Mouse (Mus musculus) erythroblast, adult 5-6 weeks (primary cell): ENCODE results near the gene Adam22. TPM values are rescaled to one million over a fixed set of nuclear protein-coding genes. Genes with fewer than 3 reads are reported as not detected.

Experiments used
- ATAC-seq: replicated peaks from 2 replicates; pipeline ENCODE4 v1.8.0; 2016; ENCODE audit warnings: moderate number of reproducible peaks, mild to moderate bottlenecking, moderate TSS enrichment, inconsistent platforms; ENCODE audit not compliant: poor library complexity, low FRiP score, severe bottlenecking
- total RNA-seq, 2 experiments: library from RNA; stranded (forward) in 1 of 2; stranded (reverse) in 1 of 2; fragments of 150-400 nt in 1 of 2; fragments of 200-764, 138-1000 nt in 1 of 2; gene quantifications; 2 replicates each; pipeline versions ENCODE4 v1.2.3 to v1.2.4; 2015 to 2017; ENCODE audit warnings: low replicate concordance in 2 of 2

Adam22 gene
- 1.2 and 4.6 TPM in 2 replicates for total RNA-seq (2015; ENCODE audit: low replicate concordance)
- 0.51 and 0.70 TPM in 2 replicates for total RNA-seq (2017; ENCODE audit: low replicate concordance)

DNA sequence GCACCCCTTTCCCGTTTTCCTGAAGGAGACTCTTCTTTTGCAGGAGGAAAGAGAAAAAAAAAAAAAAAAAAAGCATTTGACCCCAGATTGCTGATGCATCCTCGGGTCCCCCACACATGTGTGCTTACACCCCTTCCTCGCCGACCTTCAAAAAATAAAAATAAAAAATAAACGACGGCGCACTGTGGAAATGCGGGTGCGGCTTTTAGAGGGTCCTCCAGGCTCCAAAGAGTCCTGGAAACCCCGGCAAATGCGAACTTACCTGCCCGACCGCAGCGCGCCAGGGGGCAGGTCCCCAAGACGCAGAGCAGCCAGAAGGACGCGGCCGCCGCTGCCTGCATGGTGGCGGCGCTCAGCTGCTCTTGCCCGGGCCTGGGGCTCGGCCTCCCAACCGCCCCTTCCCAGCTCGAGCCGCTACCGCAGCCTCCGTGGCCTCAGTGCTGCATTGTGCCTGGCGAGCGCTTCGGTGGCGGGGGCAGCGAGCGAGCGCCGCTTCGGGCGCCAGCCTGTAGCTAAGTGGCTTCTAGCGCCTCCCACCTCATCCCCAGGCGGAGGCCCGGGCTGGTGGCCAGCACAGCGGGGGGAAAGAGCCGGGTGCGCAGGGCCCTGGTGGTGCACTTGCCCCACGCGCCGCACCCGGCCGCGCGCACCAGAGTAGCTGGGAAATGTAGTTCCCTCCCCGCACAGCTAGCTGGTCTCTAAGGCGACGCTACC lies at the start of gene Adam22:
Adam22 (minus strand) TSS at position 547 of the 714 bp plus-strand sequence.
- ATAC-seq = no peak

DNA sequence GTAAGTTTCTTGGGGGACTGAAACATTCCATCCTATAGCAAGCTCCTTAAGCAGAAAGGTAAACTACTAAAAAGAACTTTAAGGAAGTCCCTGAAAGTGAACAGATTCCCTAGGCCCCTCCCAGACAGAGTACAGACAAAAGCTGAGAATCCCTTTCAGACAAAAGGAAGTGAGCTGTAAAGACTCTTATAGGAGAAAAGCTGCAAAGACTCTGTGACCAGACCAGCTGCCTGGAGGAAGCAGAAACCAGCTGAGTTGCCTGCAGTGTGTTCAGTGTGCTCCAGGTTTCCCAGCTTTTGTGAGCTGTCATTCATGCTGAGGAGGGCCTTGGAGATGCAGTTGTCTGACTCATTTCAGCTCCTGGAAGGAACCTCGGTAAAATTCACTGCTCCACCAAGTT lies 49.5 kb upstream of the Adam22 start:
- no peak for ATAC-seq

DNA sequence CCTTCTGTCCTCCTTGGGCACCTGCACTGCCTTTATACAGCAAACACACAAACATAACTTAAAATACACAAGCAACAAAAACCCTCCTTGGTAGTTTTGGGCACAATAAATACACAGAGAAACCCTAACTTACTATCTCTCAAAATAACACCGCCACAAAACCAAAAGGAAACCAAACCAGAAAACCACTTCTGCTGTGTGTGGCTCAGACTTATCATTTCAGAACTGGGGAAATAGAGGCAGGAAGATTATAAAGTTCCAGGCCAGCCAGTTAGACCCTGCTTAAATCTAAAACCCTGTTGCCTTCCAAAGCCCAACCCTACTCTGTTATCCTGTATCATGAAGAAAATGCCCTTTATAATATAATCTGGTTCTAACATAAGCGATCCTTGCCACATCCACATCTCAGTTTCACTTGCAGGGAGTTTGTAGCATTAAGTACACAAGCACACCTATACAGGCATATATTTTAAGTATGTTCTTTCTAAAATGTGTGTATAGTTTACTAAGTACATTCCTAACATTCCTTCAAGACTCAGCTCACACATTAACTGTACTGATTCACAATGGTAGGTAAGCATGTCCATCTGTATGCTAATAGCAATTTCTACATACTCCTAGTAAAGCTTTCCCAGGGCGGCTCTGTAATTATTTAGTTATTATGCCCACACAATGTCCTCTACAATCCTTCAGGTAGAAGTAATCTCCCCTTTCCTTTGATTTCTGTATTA lies 48.9 kb upstream of the Adam22 start:
- ATAC-seq = no peak

DNA sequence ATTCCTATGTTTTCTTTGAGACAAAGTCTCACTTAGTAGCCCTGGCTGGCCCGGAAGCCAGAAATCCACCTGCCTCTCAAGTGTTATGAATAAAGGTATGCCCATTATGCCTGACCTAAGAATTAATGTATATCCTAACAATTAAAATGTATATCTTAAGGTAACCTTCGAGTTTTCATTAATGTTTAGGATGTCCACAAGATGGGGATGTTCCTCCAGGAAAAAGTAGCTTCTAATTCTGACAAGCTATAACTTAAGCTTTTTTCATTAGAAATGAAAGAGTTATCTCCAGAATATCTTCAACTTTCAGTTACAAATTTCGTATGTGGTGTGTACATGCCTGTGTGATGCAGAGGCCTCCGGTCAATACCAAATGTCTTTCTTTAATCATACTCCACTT lies 40.8 kb upstream of the Adam22 start:
- no peak for ATAC-seq

DNA sequence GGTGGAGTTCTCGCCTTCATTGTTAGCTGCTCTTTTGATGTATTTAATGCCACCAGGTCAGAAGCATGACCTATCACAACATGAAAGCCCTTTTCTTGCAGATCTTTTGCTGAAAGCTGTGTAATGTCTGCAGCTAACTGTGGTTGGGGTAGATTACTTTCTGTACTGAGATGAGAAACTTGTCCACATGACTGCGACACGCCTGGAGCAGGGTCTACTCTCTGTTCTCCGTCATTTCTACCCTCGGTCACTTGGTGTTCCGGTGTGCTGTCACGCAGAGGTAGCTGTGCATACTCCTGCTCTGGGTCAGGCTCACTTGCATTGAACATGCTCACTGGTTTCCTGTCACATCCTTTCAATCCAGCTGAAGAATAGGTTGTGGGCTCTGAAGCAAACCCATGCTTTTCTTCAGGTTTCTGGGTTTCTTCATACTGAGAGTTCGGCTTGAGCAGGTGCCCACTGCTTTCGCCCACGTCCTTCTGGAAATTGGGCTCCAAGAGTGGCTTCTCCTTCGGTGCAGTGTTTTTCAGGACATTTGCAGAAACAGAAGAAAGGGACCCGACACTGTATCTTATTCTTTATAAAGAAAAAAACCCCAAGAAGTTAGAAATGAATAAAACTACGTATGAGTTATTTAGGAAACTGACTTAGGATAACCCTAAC lies 29.8 kb upstream of the Adam22 start:
- no peak for ATAC-seq

DNA sequence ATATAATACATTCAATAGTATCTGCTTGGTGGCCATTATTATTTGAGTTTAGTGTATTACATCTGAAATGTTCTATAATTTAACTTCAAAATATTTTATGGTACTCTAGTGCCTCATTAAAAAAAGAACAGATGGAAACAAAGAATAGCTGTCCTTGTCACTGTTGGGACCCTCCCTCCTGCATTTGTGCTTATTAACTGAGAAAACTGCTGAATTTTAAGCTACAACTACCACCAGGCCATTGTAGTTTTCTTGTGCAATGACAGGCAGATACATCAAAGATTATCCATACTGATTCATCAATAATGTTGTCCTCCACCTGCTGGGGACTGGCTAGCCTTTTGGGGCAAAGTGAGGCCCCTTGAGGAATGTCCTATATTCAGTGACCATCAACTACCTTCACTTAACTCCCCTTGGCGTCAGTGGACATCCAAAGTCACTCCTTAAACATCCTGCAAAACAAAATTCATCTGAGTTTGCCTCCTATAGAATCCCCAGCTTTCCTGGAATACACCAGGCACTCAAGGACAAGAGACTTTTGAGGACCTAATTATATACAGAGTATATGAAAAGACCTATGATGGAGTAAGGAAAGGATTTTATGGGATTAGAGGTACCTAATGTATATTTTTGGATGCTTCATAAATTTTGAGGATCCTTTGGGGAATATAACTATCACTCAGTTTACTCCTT lies 26.1 kb upstream of the Adam22 start:
- ATAC-seq = no peak

DNA sequence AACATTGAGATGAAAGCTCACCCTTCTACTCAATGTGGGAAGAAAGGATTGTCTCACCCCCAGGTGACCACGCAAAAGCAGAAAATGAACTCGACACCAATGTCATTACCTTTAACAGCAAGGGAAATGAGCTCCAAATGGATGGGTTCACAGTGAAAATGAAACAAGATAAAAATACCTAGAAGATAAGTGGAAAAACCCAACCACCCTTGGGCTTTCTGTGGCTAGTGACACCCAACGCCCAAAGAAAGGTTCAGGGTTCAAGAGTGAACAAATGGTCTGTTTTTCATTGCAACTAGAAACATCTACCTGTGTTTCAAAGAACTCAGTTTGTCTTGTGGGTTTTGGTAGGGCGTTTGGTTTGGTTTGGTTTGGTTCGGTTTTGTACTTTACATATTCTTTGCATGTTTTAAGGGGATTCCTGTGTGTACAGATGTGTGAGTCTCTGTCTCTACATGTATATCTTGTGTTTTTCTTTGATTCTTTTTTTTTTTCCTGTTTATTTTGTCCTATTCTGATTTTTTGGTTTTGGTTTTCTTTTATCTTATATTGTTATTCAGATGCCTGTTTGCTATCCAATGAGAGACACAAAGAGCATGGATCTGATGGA lies 6.4 kb upstream of the Adam22 start:
- no peak for ATAC-seq

DNA sequence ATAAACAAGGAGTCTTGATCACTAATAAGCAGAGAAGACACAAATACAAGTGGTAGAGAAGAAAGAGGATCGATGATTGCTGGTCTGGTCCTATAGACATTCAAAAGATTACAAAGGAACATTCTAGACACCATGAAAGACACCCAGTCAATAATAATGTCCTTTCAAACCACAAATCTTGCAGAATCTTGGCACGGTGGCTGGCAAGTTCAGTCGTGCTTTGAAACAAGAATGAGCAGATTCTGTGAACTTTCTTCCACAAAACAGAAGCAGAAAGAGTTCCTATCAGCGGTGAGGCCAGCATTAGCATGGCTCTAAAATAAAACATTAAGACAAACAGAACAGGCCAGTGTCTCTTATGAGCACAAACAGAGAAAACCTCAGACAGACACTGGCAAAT lies 5.5 kb upstream of the Adam22 start:
- no peak for ATAC-seq

DNA sequence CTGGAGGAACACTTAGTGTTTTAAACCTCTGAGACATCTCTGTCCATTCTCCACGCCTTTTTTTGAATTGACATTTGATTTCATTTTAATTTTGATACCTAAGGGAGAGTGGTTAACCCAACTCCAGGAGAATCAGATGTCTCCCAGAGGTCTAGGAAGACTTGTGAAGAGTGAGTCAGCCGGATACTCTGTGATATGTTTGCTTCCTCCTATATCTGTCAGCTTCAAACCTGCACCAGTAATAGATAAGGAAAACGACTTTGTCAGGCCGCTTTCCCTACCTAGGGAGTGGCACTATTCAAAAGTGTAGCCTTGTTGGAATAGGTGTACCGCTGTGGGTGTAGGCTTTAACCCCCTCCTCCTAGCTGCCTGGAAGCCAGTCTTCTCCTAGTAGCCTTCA lies 821 bp upstream of the Adam22 start:
- no peak for ATAC-seq

DNA sequence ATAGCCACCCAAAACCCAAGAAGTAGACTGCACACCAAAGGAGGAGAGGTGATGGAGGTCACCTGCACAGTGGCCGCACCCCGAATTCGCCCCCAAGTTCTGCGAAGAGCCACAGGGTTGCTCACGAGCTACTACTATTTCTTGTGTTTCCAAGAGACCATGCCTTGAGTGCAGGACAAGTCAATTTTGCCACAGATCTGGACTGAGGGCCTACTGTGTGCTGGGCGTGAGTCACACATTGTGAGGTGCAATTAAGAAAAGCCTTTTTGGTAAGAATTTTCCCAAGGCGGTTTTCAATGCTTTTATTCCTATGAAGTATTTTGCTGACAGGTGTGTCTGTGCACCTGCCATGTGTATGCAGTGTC lies 350 bp upstream of the Adam22 start:
- no peak for ATAC-seq

DNA sequence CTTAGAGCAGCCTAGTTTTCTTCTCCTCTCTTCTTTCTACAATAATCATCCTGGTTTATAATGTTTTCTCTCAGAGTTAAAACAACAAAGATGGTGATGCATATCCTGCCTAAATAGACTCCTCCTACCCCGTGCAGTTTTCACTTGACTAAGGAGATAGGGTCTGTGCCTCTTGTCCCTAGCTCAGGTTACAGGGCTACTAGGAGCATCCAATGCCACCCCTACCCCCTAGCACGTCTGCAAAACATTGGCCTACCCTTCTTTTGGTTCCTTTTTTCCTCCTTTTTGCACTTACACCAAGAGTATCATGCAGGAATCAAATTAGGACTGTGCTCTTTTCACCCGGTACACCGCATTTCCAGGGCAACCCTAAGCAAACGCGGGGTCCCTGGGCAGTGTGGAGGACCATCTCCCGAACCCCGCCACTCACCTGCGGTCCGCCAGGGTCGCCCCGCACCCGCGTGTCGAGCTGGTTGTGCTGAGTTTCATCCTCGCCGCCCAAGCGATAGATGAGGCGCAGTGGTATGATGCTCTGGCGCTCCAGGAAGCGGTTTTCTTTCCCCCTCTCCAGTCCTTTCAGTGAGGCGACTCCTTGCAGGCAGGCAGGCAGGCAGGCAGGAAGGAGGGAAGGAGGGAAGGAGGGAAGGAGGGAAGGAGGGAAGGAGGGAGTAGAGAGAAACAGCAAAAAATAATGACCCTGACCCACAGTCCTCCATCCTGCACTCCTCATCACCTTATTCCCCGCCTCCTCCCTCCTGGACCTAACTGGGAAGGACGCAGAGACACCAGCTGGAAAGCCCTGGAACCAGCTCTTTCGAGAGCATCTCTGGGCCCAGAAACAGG lies 968 bp downstream of the Adam22 start:
- ATAC-seq = no peak

DNA sequence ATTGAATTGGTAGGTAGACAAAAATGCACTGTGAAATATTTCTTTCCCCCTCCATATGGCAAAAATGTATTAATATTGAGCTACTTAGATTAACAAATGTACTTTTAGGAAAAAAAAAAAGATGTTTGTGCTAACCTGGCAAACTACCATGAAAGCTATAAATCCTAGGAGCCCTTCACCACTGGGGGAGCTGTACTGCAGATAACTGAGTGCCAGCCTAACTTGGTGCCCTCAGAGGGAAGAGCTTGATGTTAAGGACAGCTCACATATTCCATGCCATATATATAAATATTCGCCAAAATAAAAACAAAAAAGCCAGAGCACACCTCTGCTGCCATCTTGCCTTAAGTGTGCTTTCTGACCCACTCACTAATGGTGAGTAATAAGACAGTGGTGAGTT lies 5.6 kb downstream of the Adam22 start:
- ATAC-seq = no peak

DNA sequence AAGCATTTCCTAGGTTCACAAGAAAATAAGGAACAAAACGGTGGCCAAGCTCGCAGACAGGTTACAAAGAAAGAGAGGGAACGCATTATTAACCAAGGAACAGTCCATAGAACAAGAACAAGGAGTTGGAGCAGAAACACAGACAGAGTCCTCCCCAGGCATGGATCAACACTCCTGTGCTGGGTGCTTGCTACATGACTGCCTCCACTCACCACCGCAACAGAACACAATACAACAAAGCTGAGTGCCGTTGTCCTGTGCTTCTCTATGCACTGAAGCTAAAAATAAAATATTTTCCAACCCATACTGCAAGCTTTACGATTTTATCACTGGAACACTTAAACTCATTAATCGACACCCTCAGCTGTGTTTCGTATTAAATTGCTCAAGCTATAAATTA lies 10.3 kb downstream of the Adam22 start:
- ATAC-seq = no peak

DNA sequence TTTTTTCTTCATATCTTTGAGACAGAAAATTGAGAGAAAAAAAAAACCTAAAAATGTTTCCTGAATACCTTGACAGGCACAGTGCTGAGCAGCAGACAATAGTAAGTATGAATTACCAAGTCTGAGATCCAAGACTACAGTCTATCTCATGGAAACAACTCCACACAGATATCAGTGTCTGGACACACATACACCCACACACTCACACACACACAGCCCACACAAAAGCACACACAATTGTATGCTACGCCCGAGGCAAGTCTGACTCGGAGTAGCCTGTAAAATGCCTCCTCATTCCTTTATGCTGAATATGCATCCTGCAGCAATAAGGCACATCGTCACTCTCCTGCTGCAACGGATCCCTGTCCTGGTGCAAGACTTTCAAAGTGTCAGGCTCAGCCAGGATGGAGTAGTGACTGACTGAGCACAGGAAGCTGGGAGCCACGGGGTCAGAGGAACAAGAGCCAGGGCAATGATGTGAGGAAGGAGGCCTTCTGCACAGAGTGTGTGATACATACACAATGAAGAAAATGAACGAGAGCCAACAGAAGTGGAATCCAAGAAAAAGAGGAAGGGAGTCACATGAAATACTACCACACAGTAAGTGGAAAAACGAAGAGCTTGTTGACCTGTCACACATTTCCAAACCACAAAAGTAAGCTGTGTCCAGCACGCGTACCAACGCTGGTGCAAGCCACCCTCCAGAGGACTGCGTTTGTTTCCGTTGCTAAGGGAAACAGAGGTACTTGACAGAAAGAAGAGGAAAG lies 10.9 kb downstream of the Adam22 start:
- ATAC-seq = no peak

DNA sequence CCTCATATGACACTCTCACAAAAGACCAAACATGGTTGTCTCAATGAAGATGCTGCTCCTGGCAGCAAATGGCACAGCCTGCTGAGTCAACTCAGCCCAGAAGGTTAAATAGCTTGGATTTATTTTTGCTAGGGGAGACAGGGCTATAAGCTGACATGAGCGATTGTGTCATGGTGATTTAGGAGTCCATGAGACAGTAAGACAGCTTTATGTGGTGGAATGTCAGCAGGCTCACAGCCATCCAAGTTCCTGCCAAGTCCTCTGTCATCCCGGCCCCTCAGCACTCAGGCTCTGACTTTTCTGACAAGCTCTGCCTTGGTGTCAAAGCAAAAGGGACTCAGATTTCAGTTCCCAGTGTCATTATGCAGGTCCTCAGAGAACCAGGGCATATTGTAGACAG lies 11.6 kb downstream of the Adam22 start:
- ATAC-seq = no peak

DNA sequence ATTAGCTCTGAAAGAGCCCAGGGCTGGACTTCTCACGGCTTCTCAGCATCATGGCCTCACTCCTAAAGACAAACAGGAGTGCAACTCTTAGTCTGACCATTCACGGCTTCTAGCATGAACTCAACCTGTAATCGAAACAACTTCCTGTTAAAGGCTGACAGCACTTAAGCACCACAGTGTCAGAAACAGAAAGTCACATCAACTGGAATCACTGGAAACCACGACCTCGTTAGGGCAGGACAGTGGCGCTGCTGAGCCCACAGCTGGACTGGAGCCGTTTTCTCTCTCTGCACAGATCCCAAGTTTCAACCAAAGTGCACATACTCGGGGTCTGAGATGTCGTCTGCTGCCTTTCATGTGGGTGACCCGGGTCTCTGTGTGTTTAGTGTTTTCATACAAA lies 18.4 kb downstream of the Adam22 start:
- ATAC-seq = no peak

DNA sequence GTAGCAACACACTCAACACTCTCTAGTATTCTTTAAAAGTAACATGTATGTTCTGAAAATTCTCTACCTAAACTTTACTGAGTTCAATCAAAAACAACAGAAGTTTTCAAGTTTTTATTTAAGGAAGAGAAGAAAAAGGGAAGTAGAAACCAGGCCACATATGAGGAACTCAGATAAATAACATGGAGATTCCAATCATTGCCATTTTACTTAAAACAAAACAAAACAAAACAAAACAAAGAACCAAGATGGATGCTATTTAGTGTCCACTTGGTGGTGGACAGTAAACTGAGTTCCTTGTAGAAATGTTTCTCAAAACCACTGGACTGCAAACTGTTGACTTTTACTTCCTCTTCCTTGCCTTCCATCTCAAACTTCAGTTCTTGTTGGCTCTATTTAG lies 21.6 kb downstream of the Adam22 start:
- no peak for ATAC-seq

DNA sequence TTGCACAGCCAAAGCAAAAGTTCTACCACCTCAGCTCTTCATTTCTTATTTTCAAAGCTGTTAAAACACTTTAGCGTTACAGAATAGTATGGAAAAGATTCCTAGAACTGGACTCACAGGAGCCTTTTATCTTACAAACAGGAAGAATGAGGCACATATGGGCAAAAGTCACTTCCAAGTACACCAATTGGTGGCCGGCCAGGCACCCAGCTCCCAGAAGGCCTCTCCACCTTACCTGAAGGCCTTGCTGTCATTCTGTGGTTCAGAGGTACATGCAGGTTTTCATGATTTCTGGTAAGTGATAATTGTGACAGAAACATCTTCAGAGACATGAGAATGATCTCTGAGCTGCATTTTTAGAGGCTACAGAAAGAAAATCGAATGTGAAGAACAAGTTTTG lies 24.7 kb downstream of the Adam22 start:
- ATAC-seq = no peak
